Mouse (Mus musculus): ENCODE data around the gene Ppip5k2. TPM values are rescaled to one million over a fixed set of nuclear protein-coding genes. Genes with fewer than 3 reads are reported as not detected.

Ppip5k2 gene
- 20.3 and 24.3 TPM in 2 replicates for total RNA-seq (2023)

DNA sequence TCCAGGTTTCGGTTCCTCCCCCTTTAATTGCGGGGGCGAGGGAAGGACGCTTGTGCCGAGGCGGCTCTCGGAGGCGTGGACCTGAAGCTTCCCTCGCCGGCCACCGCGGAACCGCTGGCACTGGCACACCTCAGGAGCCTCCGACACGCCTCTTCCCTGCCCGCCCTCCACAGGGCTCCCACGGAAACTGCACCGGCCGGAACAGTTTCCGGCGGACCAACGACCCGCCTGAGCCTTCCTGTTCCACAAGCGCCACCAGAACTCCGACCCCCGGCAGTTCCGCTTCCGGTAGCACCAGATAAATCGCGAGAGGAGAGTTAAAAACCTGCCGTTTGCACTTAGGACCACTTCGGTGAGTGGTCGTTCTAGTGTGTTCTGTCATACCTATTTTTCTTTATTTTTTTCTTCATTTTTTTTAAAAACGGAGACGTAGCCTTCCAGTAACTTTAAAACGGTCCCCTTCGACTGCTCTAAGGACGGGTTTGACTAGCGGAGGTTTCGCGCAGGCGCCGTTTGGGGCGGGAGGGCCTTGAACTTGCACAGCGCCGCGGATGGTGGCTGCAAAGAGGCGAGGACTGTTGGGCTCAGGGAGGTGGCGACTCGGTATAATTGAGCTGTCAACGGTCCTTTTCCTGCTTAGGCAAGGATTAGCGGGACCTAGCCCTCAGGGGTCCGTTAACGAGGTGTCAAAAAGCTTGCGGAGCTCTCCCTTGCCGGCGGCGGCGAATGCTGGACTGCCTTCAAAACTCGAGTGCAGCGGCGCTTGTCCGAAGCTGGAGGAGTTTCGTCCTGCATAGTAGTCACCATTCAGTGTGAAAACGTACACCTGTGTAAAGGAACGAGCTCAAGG lies at the start of gene Ppip5k2, which contains the start of gene Gin1:
TSS of gene Ppip5k2 (minus strand) at position 508 of the 850 bp plus-strand sequence.
TSS of gene Gin1 (plus strand) at position 269 of the 850 bp plus-strand sequence.

DNA sequence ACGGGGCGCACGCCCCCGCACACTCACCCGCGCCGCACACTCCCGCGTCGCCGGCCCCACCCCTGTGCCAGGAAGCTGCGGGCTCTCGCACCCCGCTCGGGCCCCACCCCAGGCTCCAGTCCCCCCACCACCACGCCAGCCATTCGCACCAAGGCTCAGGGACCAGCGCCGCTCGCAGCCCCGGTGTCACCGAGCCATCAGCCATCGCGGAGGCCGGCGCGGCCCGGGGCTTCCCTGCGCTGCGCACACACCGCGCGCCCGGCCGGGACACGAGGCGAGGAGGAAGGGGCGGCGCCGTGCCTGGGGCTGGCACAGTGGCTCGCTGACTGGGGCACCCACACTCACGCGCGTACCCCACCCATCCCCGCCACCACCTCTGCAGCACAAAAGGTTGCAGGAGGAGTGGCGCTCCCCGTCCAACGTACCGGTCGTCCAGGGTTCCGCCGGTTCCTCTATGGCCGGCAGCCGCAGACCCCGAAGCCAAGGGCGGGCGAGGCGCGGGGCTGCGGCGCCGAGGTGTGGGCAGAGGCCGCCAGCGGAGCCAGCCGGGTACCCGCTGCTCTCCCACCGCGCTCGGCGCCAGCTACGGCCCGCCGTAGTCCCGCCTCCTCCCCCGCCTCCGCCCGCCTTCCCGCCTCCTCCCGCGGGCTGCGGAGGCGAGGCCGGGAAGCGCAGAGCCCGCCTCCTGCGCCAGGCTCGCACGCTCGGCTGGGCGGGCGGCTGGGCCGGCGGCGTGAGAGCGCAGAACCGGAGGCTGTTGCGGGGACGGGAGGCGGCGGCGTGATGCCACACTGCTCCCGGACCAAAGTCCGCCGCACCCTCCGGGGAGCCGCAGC lies 108.6 kb downstream of the Ppip5k2 start, which contains the start of gene D1Ertd622e:
TSS of gene D1Ertd622e (minus strand) at position 669 of the 836 bp plus-strand sequence.

Other genes starting within 250 kb of the Ppip5k2 start
- gene D1Ertd622e, start 108.3 kb downstream of the Ppip5k2 start, total RNA-seq (2023), result 133 and 161 TPM in 2 replicates
- 5.6 and 5.8 TPM in 2 replicates for gene Gin1, start 239 bp downstream of the Ppip5k2 start, total RNA-seq (2023)